Mouse (Mus musculus): ENCODE data around the gene Pdzk1ip1. TPM values are rescaled to one million over a fixed set of nuclear protein-coding genes. Genes with fewer than 3 reads are reported as not detected.

The Pdzk1ip1 gene
- total RNA-seq, 2 experiments from 2014 or later: 0.33 to 1.5 TPM

- ATAC-seq (ENCODE audit: poor library complexity, severe bottlenecking): peak; percentile 70
Observed at GRCm38 (mm10) chr4:115119642-115120041, 31.1 kb downstream of the Pdzk1ip1 start.

DNA sequence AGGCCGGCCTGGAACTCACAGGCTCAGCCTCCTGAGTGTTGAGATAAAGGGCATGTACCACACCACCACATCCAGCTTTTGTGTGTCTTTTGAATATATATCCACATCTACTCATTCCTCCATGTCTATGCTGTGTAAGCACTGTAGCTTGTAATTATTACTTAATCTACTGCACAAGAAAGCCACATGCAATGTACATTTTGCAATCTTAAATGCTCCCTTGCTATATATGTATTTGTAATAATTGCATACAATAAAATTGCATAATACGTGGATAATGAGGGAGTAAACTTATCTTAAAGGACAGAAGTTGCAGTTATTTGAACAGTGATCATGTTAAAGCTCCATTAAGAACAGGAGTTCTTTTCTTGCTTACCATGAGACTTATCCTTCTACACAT lies 32.7 kb downstream of the Pdzk1ip1 start:
- ATAC-seq (ENCODE audit: poor library complexity, severe bottlenecking): 0 out of 2 replicates have a peak, but pooled peaks have one; percentile 10

DNA sequence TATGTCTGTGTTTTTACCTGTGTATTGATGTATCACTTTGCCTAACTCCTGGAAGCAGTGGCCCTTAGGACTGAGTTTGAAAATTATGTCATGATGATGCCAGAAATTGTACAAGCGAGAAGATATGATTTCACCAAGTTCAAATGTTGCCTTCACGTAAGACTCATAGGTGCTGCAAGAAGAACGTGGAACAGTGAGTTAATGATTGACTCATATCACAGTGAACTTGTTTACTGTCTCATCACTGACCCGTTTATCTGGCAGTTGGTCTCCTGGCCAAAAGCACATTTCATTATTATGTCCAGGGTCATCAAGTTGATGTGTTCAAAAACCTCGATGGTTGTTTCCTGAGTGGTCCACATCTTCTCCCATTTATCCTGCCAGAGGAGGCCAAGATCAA lies 33.1 kb downstream of the Pdzk1ip1 start:
- no peak for ATAC-seq (ENCODE audit: poor library complexity, severe bottlenecking)

- ATAC-seq (ENCODE audit: poor library complexity, severe bottlenecking): no peak
Observed at GRCm38 (mm10) chr4:115123507-115123906, 35.0 kb downstream of the Pdzk1ip1 start.

DNA sequence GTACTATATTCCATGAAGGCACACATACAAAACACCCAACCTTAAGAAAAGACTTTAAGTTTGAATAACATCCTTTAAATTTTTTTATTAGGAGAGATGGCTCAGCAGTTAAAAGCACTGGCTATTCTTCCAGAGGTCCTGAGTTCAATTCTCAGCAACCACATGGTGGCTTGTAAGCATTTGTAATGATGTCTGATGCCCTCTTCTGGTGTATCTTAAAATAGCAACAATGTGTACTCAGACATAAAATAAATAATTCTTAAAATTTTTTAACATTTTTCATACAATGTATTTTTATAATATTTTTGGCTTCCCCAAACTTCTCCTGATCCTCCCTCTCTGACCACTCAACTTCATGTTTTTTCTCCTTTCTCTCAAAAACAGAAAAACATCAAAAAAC lies 36.2 kb downstream of the Pdzk1ip1 start:
- no peak for ATAC-seq (ENCODE audit: poor library complexity, severe bottlenecking)

DNA sequence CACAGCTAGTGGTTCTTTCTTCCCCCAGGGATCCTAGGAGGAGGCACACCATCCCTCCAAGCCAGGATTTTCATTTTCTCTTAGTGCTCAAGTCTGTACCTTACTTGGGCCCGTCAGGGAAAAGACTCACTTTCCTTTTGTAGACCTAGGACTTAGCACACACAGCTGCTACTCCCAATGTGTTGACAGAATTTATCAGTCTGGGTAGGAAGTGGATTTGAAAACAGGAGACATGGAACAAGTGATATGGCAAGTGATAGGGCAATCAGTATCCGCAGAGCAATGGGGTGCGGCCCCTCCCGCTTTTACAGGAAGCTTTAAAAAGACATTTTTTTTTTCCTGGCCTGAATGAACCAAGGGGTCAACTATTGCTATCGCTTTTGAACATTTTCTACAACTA lies 44.6 kb downstream of the Pdzk1ip1 start:
- ATAC-seq (ENCODE audit: poor library complexity, severe bottlenecking): no peak

DNA sequence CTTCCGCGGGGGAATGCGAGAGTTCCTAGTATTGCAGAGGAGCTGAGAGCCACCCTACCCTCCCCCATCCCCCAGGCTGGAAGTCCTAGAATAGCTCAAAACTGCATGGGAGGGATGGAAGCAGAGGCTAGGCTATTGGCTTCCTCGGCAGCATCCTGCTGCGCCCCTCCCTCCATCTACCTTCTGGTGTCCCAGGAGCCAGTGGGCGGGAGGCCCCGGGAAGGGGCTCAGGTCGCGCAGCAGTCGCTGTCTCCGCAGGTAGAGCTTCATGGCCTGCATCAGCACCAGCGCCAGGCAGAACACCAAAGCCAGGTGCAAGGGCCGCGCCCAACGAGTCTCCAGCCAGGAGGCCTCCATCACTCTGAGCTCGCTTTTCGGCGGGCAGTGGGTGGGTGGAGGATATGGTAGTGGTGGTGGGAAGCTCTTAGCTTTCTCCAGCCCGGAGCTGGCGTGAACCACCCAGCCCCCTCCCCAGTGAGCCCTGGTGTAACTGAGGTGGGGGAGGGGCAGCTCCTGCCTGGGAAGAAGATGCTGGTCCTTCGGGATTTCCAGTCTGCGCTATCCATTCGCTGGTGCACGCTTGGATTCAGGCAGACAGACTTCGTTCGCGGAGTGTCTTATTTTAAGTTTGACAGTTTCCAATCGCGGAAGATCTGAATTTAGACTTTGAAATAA lies 45.2 kb downstream of the Pdzk1ip1 start, which contains the start of gene Cyp4x1:
Gene Cyp4x1 (minus strand): TSS at position 661 of the 675 bp plus-strand sequence.
- ATAC-seq (ENCODE audit: poor library complexity, severe bottlenecking): no peak

- no peak for ATAC-seq (ENCODE audit: poor library complexity, severe bottlenecking)
Observed at GRCm38 (mm10) chr4:115134296-115134630, 45.8 kb downstream of the Pdzk1ip1 start.

Other genes with a start within 250 kb of the Pdzk1ip1 start
- 0.42 and 0.66 TPM in 2 replicates for gene Foxd2, start 179.8 kb upstream of the Pdzk1ip1 start, total RNA-seq (2015)
- gene Foxd2, start 179.8 kb upstream of the Pdzk1ip1 start, total RNA-seq (2017): 0.66 and 0.77 TPM in 2 replicates
- gene Foxe3, start 162.7 kb upstream of the Pdzk1ip1 start, total RNA-seq (2015): not detected in 2 replicates
- not detected in 2 replicates for gene Foxe3, start 162.7 kb upstream of the Pdzk1ip1 start, total RNA-seq (2017)
- gene Cmpk1, start 101.5 kb upstream of the Pdzk1ip1 start, total RNA-seq (2015): 93.3 and 118 TPM in 2 replicates
- 253 and 262 TPM in 2 replicates for gene Cmpk1, start 101.5 kb upstream of the Pdzk1ip1 start, total RNA-seq (2017)
- 36.2 and 37.6 TPM in 2 replicates for gene Stil, start 88.5 kb upstream of the Pdzk1ip1 start, total RNA-seq (2015)
- gene Stil, start 88.5 kb upstream of the Pdzk1ip1 start, total RNA-seq (2017): 13.9 and 16.7 TPM in 2 replicates
- gene Tal1, start 32.3 kb upstream of the Pdzk1ip1 start, total RNA-seq (2015): 2.2 and 3.8 TPM in 2 replicates
- gene Tal1, start 32.3 kb upstream of the Pdzk1ip1 start, total RNA-seq (2017): 1.8 and 2.6 TPM in 2 replicates
- gene Cyp4x1, start 45.6 kb downstream of the Pdzk1ip1 start, total RNA-seq (2015): not detected in 2 replicates
- not detected in 2 replicates for gene Cyp4x1, start 45.6 kb downstream of the Pdzk1ip1 start, total RNA-seq (2017)
- not detected in 2 replicates for gene Cyp4a29, start 153.4 kb downstream of the Pdzk1ip1 start, total RNA-seq (2015)
- gene Cyp4a29, start 153.4 kb downstream of the Pdzk1ip1 start, total RNA-seq (2017): not detected in 2 replicates
- not detected in 2 replicates for gene Cyp4a12a, start 210.3 kb downstream of the Pdzk1ip1 start, total RNA-seq (2015)
- gene Cyp4a12a, start 210.3 kb downstream of the Pdzk1ip1 start, total RNA-seq (2017): not detected in 2 replicates

Data from megakaryocyte, adult 5-6 weeks (primary cell).